Mouse (Mus musculus) stomach, embryonic 14.5 days (tissue): ENCODE measurements around the gene Pik3r2. TPM values are rescaled to one million over a fixed set of nuclear protein-coding genes. Genes with fewer than 3 reads are reported as not detected.

Experiments used
- ATAC-seq: fragments of 200-750 bp; cut with Nextera tagmentation; 2 replicates; pipeline ENCODE4 v1.8.0; 2017; ENCODE audit warnings: low read depth, moderate TSS enrichment; ENCODE audit not compliant: insufficient number of reproducible peaks, insufficient read depth, low FRiP score
- H3K27ac ChIP-seq: fragments of 300-500 bp; sonication (generic); 2 replicates; pipeline ENCODE4 v1.5.1; 2014; ENCODE audit warnings: mild to moderate bottlenecking, low read length, moderate library complexity, mixed read lengths
- H3K27me3 ChIP-seq: fragments of 300-500 bp; sonication (generic); 2 replicates; pipeline ENCODE4 v1.6.1; 2014; ENCODE audit warnings: low read length, control low read depth, mixed read lengths; ENCODE audit not compliant: control insufficient read depth, insufficient read depth
- H3K36me3 ChIP-seq: fragments of 300-500 bp; sonication (generic); 2 replicates; pipeline ENCODE4 v1.6.1; 2014; ENCODE audit warnings: mild to moderate bottlenecking, control low read depth, low read length, moderate library complexity, mixed read lengths; ENCODE audit not compliant: control insufficient read depth, insufficient read depth
- H3K4me1 ChIP-seq: fragments of 300-500 bp; sonication (generic); 2 replicates; pipeline ENCODE4 v1.6.1; 2014; ENCODE audit warnings: low read length, control low read depth, mixed read lengths; ENCODE audit not compliant: control insufficient read depth, insufficient read depth
- H3K4me2 ChIP-seq: fragments of 300-500 bp; sonication (generic); replicated peaks from 2 replicates; pipeline ENCODE4 v1.6.1; 2014; ENCODE audit warnings: low read depth, low read length, control low read depth
- H3K4me3 ChIP-seq: fragments of 300-500 bp; sonication (generic); 2 replicates; pipeline ENCODE4 v1.5.1; 2014; ENCODE audit warnings: low read depth, low read length, control low read depth
- H3K9ac ChIP-seq: fragments of 300-500 bp; sonication (generic); replicated peaks from 2 replicates; pipeline ENCODE4 v1.6.1; 2014; ENCODE audit warnings: low read depth, mild to moderate bottlenecking, control low read depth, low read length, moderate library complexity, mixed read lengths
- H3K9me3 ChIP-seq: fragments of 300-500 bp; sonication (generic); 2 replicates; pipeline ENCODE4 v1.6.1; 2016; ENCODE audit warnings: low read depth, low read length, control low read depth; ENCODE audit not compliant: control insufficient read depth
- WGBS: fragments of 180-500 bp; shearing (Covaris S2); extraction: QIAGEN DNeasy Blood & Tissue Kit; methylation state at CpG from one replicate; pipeline ENCODE4 v1.1.7; 2014; 5-methylcytosine and 5-hydroxymethylcytosine counted together
- polyA plus RNA-seq: library from polyadenylated mRNA; unstranded; fragments of >200 nt; fragmentation: Nextera tagmentation; extraction: Ambion mirVana; gene quantifications from 2 replicates; pipeline ENCODE4 v1.2.1, GENCODE M21; 2014

Pik3r2 gene
- polyA plus RNA-seq, 1 experiment from 2014 or later: 44.5 TPM

DNA sequence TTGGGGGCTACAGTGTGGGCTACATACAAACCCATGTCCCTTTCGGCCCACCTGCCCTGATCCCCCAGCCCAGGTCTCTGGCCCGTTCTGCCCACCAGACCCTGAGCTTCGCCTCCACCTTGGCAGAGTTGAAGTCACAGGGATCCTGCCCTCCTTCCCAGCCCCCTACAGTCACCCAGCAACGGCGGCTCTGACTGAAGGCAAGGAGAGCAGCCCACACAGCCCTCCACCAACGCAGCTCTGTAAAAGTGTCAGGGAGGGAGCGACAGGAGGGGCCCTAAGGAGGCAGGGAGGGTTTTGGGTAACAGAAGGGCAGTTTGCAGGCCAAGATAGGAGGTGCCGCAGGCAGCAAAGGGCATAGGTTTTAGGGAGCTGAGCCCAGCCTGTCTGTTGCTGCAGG is 14.3 kb upstream of the Pik3r2 start:
- H3K4me1 ChIP-seq: peaks cover 24% of the 10 kb centered on the region
- ATAC-seq: no peak
- H3K27me3 ChIP-seq: no peaks in the 10 kb centered on the region
- H3K4me2 ChIP-seq: peak overlapping the region; percentile 82
- 50% methylated on average over 8 of the region's 8 CpGs for WGBS
- H3K4me3 ChIP-seq: peak overlapping the region; percentile 75; the same call in 1 of the 2 replicates
- peak overlapping the region; percentile 28; the same call in 1 of the 2 replicates for H3K9ac ChIP-seq
- H3K27ac ChIP-seq: peak overlapping the region; percentile 27; the same call in 1 of the 2 replicates
- H3K36me3 ChIP-seq: peaks cover 23% of the 10 kb centered on the region
- H3K9me3 ChIP-seq: no peaks in the 10 kb centered on the region

DNA sequence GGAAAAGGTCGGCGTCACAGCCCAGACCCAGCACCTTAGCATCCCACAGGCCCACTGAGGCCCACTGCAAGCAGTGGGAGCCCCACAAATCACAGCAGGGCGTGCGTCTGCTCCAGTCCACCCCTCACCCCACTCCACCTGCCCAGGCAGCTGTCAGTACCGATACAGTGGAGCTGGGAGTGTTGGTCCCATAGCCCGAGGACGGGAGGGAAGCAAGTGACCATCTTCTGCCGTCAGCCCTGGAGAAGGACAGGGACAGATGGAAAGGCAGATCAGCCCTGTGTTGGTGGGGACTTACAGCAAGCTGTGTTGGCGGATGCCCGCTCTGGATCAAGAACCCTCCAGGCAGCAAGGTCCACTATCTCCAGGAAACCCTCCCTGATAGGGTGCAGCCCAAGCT is 12.5 kb upstream of the Pik3r2 start:
- H3K36me3 ChIP-seq: peaks cover 33% of the 10 kb centered on the region
- WGBS: 79% methylated on average over 10 of the region's 10 CpGs
- peaks cover 24% of the 10 kb centered on the region for H3K4me1 ChIP-seq
- H3K4me2 ChIP-seq: no peak overlapping the region
- no peak overlapping the region for H3K9ac ChIP-seq
- H3K4me3 ChIP-seq: no peak overlapping the region
- H3K27me3 ChIP-seq: no peaks in the 10 kb centered on the region
- no peak for ATAC-seq
- no peak overlapping the region for H3K27ac ChIP-seq
- H3K9me3 ChIP-seq: no peaks in the 10 kb centered on the region

DNA sequence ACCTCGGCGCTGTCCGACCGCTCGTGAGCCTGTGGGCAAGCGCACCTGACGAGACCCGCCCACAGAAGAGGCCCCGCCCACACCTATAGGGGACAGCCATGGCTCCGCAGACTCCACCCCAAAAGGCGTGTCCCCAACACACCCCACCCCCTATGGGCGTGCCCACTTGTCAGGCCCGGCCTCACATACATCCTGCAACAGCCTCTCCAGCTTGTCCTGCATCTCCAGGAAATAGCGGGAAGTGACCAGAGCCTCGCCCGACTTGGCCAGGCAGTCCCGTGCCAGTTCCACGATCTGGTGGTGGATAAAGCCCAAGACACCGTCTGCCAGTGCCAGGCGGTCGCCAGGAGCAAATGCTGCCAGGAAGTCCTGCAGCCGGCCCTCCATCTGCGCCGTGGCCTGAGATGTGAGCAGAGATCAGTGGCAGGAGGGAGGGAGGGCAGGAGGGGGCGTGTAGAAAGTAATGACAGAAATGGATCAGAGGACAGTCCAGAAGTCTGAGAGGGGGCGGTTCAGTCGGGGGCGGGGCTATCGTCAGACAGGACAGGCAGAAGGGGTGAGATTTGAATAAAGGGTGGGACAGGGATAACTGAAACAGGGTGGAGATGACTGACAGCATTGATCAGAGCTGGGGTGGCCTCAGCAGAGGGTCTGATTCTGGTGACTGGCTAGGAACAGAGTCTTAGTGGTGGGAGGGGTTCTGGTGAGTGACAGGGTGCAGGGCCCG is 11.6 kb upstream of the Pik3r2 start:
- H3K4me3 ChIP-seq: no peak overlapping the region

DNA sequence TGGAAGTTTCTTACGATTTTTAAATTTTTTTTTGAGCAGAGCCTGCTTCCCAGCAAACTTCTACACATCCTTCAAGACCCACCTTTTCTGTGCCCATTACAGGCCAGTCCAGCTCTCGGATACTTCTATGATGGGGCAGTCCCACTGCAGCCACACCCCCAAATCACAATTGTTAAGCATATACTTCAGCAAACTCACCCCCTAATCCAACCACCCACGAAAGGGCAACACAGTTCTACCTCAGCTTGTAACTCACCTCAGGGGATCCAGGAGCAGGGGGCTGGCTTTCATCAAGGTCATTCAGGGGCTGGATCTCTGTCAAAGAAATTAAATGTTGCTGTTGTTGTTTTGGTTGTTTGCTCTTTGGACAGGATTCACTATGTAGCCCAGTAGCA is 10.5 kb upstream of the Pik3r2 start:
- Histone ChIP-seq H3K9ac (no peak overlapping the region), H3K27me3 (no peaks in the 10 kb centered on the region), H3K9me3 (no peaks in the 10 kb centered on the region), H3K4me1 (peaks cover 17% of the 10 kb centered on the region), H3K4me3 (no peak overlapping the region), H3K36me3 (peaks cover 44% of the 10 kb centered on the region), H3K27ac (no peak overlapping the region), H3K4me2 (no peak overlapping the region)
- 83% methylated on average over 3 of the region's 3 CpGs for WGBS
- no peak for ATAC-seq

More for the DNA sequence above, 11.6 kb upstream of the Pik3r2 start:
- H3K27me3 ChIP-seq: no peaks in the 10 kb centered on the region
- no peaks in the 10 kb centered on the region for H3K9me3 ChIP-seq
- peaks cover 41% of the 10 kb centered on the region for H3K36me3 ChIP-seq
- WGBS: 25% methylated on average over 30 of the region's 30 CpGs
- no peak overlapping the region for H3K9ac ChIP-seq
- peaks cover 22% of the 10 kb centered on the region for H3K4me1 ChIP-seq
- no peak for ATAC-seq
- no peak overlapping the region for H3K4me2 ChIP-seq
- H3K27ac ChIP-seq: no peak overlapping the region

DNA sequence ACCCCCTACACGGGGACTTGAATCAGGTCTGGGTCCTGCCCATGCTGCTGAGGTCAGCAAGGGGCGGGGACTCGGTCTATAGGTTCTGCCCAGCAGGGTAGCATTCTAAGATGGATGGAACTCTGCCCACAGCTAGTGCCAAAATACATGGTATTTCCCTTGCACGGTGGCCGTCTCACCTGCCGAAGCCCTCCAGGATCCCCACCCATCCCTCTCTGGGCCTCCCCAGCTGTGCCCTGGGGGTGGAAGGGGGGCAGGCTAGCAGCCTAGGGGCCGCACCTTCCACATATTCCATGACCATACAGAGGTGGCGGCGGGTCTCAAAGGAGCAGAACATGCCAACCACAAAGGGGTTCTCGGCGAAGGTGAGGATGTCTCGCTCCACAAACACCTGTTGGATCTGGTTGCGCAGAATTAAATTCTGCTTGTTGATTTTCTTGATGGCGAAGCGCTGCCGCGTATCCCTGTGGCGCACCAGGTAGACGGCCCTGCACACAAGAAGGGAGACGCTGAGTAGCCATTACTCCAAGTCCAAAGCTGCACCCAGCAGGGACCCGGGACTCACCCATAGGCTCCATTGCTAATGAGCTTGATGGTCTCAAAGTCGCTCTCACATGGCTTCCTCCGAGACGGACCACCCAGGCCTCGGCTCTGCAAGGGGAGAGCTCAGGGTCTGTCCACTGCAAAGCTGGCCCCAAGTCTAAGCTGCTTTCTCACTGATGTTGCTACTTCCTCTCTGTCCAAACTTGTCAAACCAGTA is 10.0 kb upstream of the Pik3r2 start:
- 89% methylated on average over 25 of the region's 25 CpGs for WGBS

DNA sequence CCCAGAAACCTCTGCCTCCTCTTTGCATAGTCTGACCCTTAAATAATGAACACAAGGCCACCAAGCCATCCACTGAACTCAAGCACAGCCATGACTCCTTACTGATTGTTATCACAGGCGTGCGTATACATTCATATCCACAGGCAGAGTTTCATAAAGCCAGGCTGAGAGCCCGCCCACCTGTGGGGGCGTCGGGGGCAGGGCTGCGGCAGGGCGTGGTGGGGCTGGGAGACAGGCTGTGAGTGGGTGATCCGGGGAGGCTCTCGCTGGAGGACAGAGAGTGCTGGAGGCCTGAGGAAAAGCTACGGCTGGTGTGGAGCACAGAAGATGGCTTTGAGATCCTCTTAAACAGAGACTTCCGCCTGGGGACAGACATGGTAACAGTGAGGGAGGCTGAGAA is 3.6 kb upstream of the Pik3r2 start:
- no peak for ATAC-seq
- H3K4me1 ChIP-seq: peaks cover 14% of the 10 kb centered on the region
- no peak overlapping the region for H3K9ac ChIP-seq
- H3K4me3 ChIP-seq: no peak overlapping the region
- H3K27me3 ChIP-seq: no peaks in the 10 kb centered on the region
- H3K9me3 ChIP-seq: no peaks in the 10 kb centered on the region
- peaks cover 41% of the 10 kb centered on the region for H3K36me3 ChIP-seq
- WGBS: 63% methylated on average over 11 of the region's 11 CpGs
- no peak overlapping the region for H3K27ac ChIP-seq
- no peak overlapping the region for H3K4me2 ChIP-seq

More for the DNA sequence above, 10.0 kb upstream of the Pik3r2 start:
- H3K9ac ChIP-seq: no peak overlapping the region
- peaks cover 49% of the 10 kb centered on the region for H3K36me3 ChIP-seq
- no peak for ATAC-seq
- H3K9me3 ChIP-seq: no peaks in the 10 kb centered on the region
- no peak overlapping the region for H3K4me3 ChIP-seq
- no peak overlapping the region for H3K27ac ChIP-seq
- H3K4me1 ChIP-seq: peaks cover 12% of the 10 kb centered on the region
- no peak overlapping the region for H3K4me2 ChIP-seq
- no peaks in the 10 kb centered on the region for H3K27me3 ChIP-seq

DNA sequence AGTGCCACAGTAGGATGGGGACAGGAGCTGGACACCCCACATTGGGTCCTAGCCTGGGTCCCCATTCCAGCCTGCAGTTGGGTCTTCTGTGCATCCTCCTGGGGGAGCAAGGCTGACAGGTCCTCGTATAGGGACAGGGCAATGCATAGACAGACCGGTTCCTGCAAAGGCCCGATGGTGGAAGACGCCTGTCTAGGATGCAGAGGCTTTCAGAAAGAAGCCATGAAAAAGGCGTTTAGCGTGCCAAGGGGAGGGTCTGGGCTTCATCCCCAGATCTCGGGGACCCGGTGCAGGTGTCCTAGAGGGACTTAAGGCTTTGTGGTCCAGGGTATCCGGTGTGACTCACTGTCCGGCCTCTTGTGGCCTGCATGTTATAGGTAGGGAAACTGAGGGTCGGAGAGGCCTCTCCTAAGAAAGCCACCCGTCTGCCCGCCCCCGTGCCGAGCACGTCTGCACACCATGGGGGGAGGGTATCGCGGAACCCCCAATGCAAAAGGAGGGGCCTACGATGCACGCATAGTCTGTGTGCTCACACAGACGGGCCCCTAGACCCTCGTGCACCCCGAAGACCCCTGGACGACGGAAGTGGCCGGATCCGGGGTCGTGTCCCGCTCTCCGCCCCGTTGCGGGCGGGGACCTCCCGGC is 540 bp downstream of the Pik3r2 start:
- Histone ChIP-seq H3K4me3 (peak overlapping the region; percentile 91), H3K9me3 (no peaks in the 10 kb centered on the region), H3K4me1 (peaks cover 37% of the 10 kb centered on the region), H3K9ac (peak overlapping the region; percentile 98), H3K27ac (peak overlapping the region; percentile 61; the same call in 1 of the 2 replicates), H3K4me2 (peak overlapping the region; percentile 88), H3K27me3 (no peaks in the 10 kb centered on the region), H3K36me3 (peaks cover 40% of the 10 kb centered on the region)
- 2% methylated on average over 34 of the region's 34 CpGs for WGBS
- peak; percentile 9; the same call in 1 of the 2 replicates for ATAC-seq

DNA sequence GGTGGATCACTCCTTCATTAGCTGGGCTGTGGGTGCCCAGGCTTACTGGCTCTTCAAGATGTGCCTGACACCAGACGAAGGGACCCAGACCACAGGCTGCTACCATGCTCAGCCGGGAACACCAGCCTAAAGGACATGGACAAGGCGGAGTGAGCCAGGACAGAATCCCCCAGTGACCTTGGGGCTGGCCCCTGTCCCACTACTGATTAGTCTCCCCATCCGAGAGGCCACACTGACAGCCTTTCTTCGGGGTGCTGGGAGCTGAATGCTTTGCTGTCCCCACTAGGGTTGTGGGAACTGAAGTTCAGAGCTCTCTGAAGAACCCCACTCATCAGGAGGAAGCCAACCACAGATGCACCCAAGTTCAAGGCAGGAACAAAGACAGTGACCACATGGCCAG is 1.3 kb downstream of the Pik3r2 start:
- Histone ChIP-seq H3K9ac (peak overlapping the region; percentile 98), H3K36me3 (peaks cover 40% of the 10 kb centered on the region), H3K27me3 (no peaks in the 10 kb centered on the region), H3K9me3 (no peaks in the 10 kb centered on the region), H3K4me2 (peak overlapping the region; percentile 88), H3K4me3 (peak overlapping the region; percentile 91; the same call in 1 of the 2 replicates), H3K4me1 (peaks cover 37% of the 10 kb centered on the region), H3K27ac (no peak overlapping the region)
- WGBS: 89% methylated on average over 5 of the region's 5 CpGs
- no peak for ATAC-seq
